Mouse (Mus musculus) cerebellum, adult 18-20 months (tissue): ENCODE measurements around the gene Cox4i1.

Experiments
- DNase-seq, 2 experiments: peaks; one replicate each; pipeline ENCODE4 v3.0.0; 2021

Gene Cox4i1

DNA sequence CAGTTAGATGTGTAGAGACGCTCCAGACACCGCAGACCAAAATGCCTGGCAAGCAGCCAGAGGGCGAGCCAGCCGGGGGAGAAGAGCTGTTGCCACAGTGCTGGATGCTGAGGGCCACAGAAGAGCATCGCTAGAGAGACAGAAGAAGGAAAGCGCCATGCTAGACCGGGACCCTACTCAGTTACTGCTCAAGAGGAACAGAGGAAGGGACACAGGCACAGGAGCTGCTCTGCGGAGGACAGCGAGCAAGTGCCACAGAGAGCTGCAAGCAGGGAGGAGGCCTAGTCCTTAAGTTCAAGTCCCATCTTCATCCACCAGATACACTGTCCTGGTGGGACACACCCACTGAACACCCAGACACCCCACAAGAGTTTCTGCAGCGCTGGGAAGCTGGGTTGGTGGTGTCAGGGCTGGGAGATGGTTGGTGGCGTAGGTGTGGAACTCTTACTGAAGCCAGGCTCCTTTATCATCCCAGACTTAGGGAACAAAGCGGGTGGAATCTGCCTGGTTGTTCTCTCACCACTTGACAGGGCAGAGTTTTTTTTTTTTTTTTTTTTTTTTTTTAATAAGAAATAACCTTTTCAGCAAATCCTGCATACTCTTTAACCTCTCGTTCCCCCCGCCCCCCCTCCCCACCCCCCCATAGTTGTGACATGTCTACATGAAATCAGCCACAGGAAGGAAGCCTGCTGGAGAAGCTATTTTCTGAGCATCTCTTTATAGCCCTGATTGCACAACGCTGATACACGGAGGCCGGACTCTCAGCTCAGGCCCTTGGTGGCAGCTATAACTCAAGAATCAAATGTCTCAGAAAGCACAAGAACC is 29.3 kb downstream of the Cox4i1 start:
- no peak for DNase-seq

GRCm38 (mm10) chr8:120697979-120698272 is 29.9 kb downstream of the Cox4i1 start:
- DNase-seq, result no peak

DNA sequence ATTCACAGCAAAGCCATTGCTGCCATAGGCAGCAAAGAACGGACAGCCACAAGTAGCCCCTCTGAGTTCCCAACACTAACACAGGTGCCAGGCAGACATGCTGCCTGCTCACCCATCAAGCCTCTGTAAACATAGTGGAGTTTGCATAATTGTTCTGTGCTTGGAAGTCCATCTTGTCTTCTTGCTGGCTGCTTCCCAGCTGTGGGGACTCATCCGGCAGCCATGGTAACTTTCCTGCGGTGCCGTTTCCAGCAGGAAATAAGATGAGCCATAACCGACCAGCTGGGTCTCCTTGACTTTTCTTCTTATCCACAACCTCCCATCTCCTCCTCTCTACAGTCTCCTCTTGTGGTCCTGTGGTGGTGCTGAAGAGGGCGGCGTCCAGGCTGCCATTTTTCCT is 30.4 kb downstream of the Cox4i1 start:
- DNase-seq, result no peak

DNA sequence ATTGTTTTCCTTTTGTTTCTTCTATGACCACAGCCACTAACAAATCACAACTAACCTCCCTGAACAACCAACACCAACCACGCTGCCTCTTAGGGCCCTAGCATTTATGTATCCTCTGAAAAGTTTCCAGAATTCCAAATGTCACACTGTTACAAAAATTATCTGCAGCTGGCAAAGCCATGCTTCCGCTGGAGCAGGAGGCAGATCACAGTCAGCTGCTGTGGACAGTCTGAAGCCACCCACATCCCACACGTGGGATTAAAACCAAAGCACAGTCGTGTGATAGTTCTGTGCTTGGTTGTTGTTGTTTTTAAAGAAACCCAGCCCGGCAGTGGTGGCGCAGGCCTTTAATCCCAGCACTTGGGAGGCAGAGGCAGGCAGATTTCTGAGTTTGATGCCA is 31.1 kb downstream of the Cox4i1 start:
- no peak for DNase-seq

DNA sequence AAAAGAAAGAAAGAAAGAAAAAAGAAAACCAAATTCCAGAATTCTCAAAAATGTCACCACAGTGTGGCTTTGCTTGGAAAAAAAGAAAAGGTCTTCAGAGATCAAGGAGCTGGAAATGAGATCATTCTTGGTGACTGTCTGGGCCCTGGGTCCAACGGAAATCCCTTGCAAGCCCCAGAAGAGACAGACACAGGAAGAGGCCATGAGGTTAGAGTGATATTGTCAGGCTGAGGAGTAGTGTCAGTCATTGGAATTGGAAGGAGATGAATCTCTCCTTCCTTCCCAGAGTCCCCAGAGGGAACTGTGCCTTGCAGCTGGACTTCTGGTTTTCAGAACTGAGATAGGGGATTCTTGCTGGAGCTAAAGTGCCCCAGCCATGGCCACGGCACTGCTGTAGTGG is 31.5 kb downstream of the Cox4i1 start:
- DNase-seq, result no peak

DNA sequence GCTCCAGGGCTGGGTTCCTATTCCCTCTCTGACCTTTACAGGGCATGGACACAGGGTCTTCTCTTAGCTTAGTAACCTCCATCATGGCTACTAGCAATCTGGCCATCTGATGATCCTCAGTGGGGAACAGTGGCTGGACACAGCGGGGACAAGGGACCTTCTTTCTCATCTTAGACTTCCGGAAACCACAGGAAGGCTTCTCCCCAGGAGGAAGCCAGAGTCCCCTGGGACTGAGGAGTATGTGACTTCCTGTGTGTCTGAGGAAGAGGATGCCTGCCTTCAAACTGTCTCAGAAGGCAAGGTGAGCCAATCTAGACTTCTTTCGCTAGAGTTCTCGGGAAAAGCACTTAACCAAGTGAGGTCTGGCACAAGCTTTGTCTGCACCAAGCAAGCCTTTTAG is 32.0 kb downstream of the Cox4i1 start:
- DNase-seq, result no peak

DNA sequence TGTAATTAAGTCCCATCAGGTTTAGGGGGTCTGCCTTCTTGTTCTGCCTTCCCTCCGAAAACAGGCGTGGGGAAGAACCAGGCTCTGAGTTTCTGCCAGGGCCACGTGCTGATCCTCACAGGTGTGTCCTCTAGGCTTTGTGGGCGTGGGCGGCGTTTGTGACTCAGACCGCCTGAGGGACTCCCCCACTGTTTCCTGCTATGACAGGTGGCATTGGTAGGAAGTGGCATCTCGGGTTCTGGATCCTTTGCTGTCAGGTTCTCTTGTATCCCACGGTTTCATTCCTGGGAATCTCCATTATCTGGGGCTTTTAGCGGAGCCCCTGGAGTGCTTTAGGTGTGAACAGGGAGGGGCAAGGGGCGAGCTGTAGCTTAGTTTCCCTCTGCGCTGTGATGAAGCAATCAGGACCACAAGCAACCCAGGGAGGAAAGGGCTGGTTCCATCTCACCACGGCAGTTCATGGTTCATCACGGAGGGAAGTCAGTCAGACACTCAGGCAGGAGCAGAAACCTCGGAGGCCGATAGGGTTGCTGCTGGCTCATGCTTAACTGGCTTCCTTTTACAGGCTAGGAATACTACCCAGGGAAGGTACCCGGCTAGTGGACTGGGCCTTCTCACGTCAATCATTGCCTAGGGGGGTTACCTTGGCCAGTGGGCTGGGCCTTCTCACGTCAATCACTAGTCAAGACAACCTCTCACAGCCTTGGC is 33.9 kb downstream of the Cox4i1 start:
- DNase-seq, result peak; percentile 17 to 26

GRCm38 (mm10) chr8:120704203-120704602 is 36.2 kb downstream of the Cox4i1 start:
- no peak for DNase-seq

GRCm38 (mm10) chr8:120705163-120705562 is 37.1 kb downstream of the Cox4i1 start:
- no peak for DNase-seq

DNA sequence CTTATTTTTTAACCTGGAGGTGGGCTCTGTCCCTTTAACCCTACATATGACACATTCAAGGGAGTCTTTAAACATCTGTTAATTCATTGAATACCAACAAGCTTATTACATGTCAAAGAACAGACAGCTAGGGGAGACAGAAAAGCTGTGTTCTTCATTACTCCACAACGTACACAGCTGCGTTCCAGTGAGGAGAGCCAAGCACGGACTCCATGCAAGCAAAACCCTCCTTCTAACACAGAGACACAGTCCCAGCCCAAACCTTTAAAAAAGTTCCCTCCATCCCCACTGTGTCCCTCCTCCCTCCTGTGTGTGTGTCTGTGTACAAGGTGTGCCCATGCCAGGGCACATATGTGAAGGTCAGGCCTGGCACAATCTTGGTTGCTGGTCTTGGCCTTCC is 38.2 kb downstream of the Cox4i1 start:
- no peak for DNase-seq

DNA sequence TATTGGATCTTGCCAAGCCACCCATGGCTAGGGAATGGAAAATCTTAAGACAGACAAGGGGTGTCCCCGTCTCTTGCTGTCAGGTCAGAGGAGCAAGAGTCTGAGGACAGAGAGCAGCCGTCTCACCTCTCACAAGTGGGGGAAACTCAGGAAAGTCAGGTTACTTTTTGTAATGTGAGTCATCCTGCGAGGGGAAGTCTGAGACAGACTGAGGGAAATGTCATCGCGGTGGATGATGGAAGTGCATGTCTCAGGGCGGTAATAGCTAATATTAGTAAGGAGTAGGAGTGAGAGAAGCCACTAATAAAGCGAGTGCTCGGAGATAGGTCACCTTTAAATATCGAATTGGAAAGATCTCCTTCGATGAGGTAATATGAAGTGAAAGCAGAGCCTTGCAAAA is 41.2 kb downstream of the Cox4i1 start:
- no peak for DNase-seq

DNA sequence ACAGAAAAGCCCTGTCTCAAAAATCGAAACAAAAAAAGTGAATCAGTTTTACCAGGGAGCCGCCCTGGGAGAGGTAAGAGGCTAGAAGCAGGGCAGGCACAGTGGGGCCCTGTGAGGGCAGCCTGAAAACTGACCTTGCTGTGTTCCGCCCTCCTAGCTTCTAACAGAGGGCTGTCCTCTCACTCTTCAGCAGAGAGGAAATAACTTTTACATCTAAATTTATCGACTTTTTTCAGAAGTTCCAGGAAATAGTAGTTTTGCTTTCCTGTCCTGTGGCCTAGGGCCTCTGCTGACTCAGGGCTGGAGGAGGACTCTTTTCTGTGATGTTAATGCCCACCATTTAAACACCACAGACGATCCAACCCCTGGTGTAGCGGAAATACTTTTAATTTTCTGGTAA is 47.2 kb downstream of the Cox4i1 start:
- no peak for DNase-seq

- DNase-seq, result no peak
Measured at GRCm38 (mm10) chr8:120715996-120716680, 48.1 kb downstream of the Cox4i1 start.

- no peak for DNase-seq
Measured at GRCm38 (mm10) chr8:120719586-120720236, 51.7 kb downstream of the Cox4i1 start.

DNA sequence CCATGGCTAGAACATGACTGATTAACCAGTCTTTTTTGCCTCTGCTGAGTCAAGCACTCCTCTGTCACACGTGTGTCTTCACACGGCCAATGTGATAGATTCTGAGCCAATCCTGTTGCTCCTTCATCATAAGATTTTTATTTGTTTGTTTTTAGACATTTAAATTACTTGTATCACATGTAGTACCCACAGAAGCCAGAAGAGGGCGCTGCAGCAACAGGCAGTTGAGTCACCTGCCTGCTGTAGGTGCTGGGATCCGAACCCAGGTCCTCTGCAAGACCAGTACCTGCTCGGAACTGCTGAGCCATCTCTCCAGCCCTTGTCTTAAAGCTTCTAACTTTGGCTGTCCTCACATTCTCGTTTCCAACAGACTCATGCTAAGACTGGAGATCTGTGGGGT is 55.0 kb downstream of the Cox4i1 start:
- DNase-seq, result no peak
